Mouse (Mus musculus) hindbrain, embryonic 10.5 days (tissue): Measurements from ENCODE around the gene Prrx2. TPM values are rescaled to one million over a fixed set of nuclear protein-coding genes. Genes with fewer than 3 reads are reported as not detected.

Experiments used
- DNase-seq: peaks from one replicate; pipeline ENCODE4 v3.0.0-alpha.2; 2017; ENCODE audit warnings: low spot score
- H3K27ac ChIP-seq: fragments of 300-500 bp; sonication (generic); 2 replicates; pipeline ENCODE4 v1.5.1; 2016; ENCODE audit warnings: mild to moderate bottlenecking, moderate library complexity
- H3K27me3 ChIP-seq: fragments of 300-500 bp; sonication (generic); 2 replicates; pipeline ENCODE4 v1.6.1; 2016; ENCODE audit warnings: mild to moderate bottlenecking; ENCODE audit not compliant: poor library complexity, insufficient read depth, severe bottlenecking
- H3K36me3 ChIP-seq: fragments of 300-500 bp; sonication (generic); 2 replicates; pipeline ENCODE4 v1.6.1; 2016; ENCODE audit warnings: mild to moderate bottlenecking, moderate library complexity
- H3K4me1 ChIP-seq: fragments of 300-500 bp; sonication (generic); replicated peaks from 2 replicates; pipeline ENCODE4 v1.6.1; 2016; ENCODE audit warnings: mild to moderate bottlenecking
- H3K4me3 ChIP-seq: fragments of 300-500 bp; sonication (generic); 2 replicates; pipeline ENCODE4 v1.5.1; 2016; ENCODE audit warnings: mild to moderate bottlenecking, moderate library complexity
- H3K9me3 ChIP-seq: fragments of 300-500 bp; sonication (generic); 2 replicates; pipeline ENCODE4 v1.6.1; 2016; ENCODE audit warnings: mild to moderate bottlenecking, moderate library complexity
- WGBS: fragments of 180-500 bp; shearing (Covaris S2); methylation state at CpG from one replicate; pipeline ENCODE4 v1.1.7; 2016; 5-methylcytosine and 5-hydroxymethylcytosine counted together
- polyA plus RNA-seq: library from polyadenylated mRNA; unstranded; fragments of >200 nt; fragmentation: Nextera tagmentation; extraction: Ambion mirVana; gene quantifications from 2 replicates; pipeline ENCODE4 v1.2.1, GENCODE M21; 2016

The Prrx2 gene
- polyA plus RNA-seq, 1 experiment from 2014 or later, result 40.6 TPM

- Histone ChIP-seq H3K9me3 (0 out of 2 replicates have a peak, but pooled peaks cover 2% of the 10 kb centered on the region), H3K4me3 (no peak overlapping the region), H3K27ac (peak overlapping the region; percentile 53; the same call in 1 of the 2 replicates), H3K27me3 (no peaks in the 10 kb centered on the region), H3K36me3 (peaks cover 11% of the 10 kb centered on the region), H3K4me1 (peaks cover 18% of the 10 kb centered on the region; the same call in 1 of the 2 replicates)
- WGBS, result 60% methylated on average over 9 of the region's 9 CpGs
- peak; percentile 45 for DNase-seq
These were observed 50.8 kb downstream of the Prrx2 start for GRCm38 (mm10) chr2:30885453-30886163.

DNA sequence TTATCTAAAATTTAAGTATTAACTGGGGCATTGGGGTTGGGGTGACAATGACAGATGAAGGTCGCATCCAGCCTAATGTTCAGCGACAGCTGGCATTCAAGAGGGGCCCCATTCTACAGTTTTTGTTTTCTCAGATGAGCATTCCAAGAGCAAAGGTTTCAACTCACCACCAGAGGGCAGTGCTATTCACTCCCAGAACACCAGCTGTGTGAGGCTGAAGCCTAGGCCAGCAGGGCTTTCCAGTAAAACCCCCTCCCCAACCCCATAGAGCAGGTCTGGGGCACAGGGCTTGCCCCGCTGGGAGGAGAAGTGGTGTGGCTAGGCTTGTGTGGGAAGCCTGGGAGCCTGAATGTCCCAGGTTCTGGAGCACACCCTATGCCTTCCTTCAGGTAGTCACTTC lies 56.2 kb downstream of the Prrx2 start:
- Histone ChIP-seq H3K4me1 (peaks cover 47% of the 10 kb centered on the region), H3K36me3 (no peaks in the 10 kb centered on the region), H3K9me3 (no peaks in the 10 kb centered on the region), H3K27ac (no peak overlapping the region; the same call in 1 of the 2 replicates), H3K4me3 (no peak overlapping the region), H3K27me3 (no peaks in the 10 kb centered on the region)
- peak; percentile 71 for DNase-seq
- WGBS, result 9% methylated on average over 3 of the region's 3 CpGs

DNA sequence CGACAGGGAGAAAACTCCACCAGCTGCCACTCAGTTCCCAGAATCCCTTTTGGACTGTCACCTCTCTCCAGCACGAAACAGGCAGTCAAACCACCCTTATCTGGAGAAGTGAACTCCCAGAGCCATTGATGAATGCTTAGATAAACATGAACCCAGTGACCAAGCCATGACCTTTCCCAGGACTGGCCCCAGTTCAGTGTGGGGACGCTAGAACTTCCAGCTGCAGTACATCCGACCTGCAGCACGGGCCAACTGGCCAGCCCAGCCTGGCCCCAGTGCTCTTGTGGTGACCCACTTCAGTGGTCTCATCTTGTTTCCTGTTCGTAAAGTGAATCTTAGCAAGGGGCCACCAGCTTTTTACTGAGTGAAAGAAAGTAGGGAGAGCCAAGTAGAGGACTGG lies 58.6 kb downstream of the Prrx2 start:
- no peak for DNase-seq
- no peaks in the 10 kb centered on the region for H3K9me3 ChIP-seq
- peaks cover 53% of the 10 kb centered on the region for H3K4me1 ChIP-seq
- no peak overlapping the region for H3K4me3 ChIP-seq
- 0 out of 2 replicates have a peak overlapping the region, but pooled peaks have one; percentile 26 for H3K27ac ChIP-seq
- WGBS, result 35% methylated on average over 6 of the region's 6 CpGs
- no peaks in the 10 kb centered on the region for H3K36me3 ChIP-seq
- no peaks in the 10 kb centered on the region for H3K27me3 ChIP-seq

DNA sequence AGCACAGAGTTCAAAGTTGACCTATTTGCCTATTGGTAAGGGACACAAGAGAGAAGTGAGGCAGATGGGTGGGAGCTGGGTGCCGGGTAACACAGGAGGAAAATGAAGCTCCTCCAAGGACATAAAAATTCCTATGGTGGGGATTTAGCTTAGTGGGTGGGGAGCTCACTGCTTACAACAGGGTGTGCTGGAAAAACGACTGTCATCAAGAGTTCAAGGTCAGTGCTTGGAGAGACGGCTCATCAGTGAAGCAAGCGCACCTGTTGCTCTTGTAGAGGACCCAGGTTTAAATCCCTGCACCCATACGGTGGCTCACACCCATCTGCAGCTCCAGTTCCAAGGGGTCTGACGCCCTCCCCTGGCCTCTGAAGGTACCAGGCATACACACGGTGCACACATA lies 59.2 kb downstream of the Prrx2 start:
- Histone ChIP-seq H3K36me3 (no peaks in the 10 kb centered on the region), H3K4me1 (peaks cover 53% of the 10 kb centered on the region), H3K4me3 (no peak overlapping the region), H3K27me3 (no peaks in the 10 kb centered on the region), H3K27ac (no peak overlapping the region), H3K9me3 (no peaks in the 10 kb centered on the region)
- no peak for DNase-seq
- WGBS, result 84% methylated on average over 7 of the region's 7 CpGs

DNA sequence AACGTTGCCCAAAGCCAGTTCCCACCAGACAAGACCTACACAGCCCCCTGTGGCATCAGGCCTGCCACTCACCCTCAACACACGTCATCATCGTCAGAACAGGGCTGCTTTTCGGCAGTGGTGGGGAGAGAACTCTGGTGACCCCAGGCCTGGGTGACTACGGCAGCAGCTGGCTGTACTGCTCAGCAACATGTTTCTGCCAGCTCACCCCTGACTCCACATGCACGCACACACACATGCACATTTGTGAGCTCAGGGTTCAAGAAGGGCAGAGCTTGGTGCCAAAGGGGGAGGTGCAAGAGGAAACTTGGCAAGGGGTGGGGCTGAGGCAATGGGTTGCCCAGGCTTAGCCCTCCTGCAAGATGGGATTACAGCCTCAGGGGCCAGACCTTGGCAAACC lies 62.5 kb downstream of the Prrx2 start:
- H3K4me1 ChIP-seq, result peaks cover 56% of the 10 kb centered on the region
- WGBS, result 41% methylated on average over 6 of the region's 6 CpGs
- H3K36me3 ChIP-seq, result no peaks in the 10 kb centered on the region
- DNase-seq, result no peak
- no peak overlapping the region for H3K27ac ChIP-seq
- no peaks in the 10 kb centered on the region for H3K9me3 ChIP-seq
- peaks cover 17% of the 10 kb centered on the region for H3K27me3 ChIP-seq
- H3K4me3 ChIP-seq, result no peak overlapping the region

DNA sequence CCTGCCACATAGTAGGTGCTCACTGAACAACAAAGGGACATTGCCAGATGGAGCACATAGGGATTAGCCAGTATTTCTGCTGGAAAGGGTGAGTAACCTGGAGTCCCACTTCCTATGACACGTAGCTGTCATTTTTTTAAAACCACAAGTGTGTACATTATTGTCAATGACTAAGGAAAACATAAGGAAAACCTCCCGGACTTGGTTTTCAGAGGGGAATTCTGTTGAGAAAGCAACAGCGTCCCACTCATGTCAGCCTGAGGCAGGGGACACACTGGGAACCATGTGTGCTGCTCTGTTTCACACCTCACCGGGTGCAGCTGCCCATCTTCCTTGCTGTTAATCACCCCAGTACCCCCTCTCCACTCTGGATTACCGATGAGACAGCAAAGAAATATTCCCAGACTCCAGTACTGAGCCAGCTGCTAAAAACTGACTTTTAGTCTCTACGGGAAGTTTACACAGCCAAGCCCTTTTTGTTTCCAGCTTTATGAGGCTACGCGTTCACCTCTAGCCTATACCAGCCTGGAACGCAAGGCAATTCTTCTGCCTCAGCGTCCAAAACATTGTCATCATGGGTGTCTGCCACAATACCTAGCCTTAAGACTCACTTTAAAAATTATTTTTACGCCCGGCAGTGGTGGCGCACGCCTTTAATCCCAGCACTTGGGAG lies 64.8 kb downstream of the Prrx2 start:
- 92% methylated on average over 14 of the region's 14 CpGs for WGBS
- Histone ChIP-seq H3K4me3 (no peak overlapping the region), H3K27ac (no peak overlapping the region), H3K27me3 (peaks cover 29% of the 10 kb centered on the region), H3K4me1 (peaks cover 52% of the 10 kb centered on the region), H3K36me3 (no peaks in the 10 kb centered on the region), H3K9me3 (no peaks in the 10 kb centered on the region)
- DNase-seq, result no peak

DNA sequence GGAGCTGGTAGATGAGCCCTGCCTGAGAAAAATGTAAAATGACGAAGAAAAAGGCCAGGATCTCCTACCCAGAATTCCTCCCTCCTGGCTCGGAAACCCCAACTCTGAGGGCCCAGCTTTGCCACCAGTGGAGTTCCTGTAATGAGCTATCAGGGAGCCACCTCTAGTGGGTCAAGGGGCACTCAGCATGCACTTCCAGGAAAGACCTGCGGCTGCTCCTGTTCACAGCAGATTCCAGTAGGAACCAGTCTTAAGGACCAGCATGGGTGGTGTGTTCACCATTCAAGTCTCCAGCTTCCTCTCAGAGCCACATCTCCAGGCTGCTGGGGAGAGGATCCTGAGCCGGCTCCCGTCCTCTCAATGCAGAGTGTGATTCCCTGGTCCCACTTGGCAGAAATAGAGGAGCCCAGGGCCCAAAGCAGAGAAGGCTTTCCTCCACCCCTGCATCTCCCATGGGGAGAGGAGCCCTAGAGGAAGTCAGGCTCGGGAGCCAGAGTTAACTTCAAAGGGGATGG lies 66.9 kb downstream of the Prrx2 start:
- peak overlapping the region; percentile 61 for H3K4me3 ChIP-seq
- H3K36me3 ChIP-seq, result no peaks in the 10 kb centered on the region
- 46% methylated on average over 6 of the region's 6 CpGs for WGBS
- no peak for DNase-seq
- H3K27me3 ChIP-seq, result peaks cover 35% of the 10 kb centered on the region
- H3K4me1 ChIP-seq, result peaks cover 57% of the 10 kb centered on the region
- no peaks in the 10 kb centered on the region for H3K9me3 ChIP-seq
- H3K27ac ChIP-seq, result no peak overlapping the region; the same call in 1 of the 2 replicates

DNA sequence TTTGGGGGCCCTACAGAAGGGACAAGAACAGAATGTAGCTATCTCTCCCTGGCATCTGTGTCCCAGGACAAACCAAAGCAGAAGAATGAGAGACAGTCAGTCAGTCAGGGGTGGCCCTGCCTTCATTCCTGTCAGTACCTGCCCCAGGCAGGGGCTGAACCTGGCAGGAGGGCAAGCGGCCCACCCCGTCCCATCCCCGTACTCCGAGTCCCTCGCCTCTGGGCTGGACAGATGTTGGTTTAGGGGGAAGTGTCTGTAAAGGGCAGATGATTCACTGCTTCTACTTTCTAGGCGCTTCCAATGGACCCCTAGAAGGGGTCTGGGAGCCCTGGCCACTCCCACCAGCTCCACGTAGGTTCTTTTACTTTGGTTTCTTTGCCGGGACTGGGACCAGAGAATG lies 67.5 kb downstream of the Prrx2 start:
- H3K9me3 ChIP-seq, result no peaks in the 10 kb centered on the region
- no peaks in the 10 kb centered on the region for H3K36me3 ChIP-seq
- H3K4me3 ChIP-seq, result peak overlapping the region; percentile 61
- H3K4me1 ChIP-seq, result peaks cover 51% of the 10 kb centered on the region
- peak overlapping the region; percentile 81 for H3K27ac ChIP-seq
- peaks cover 35% of the 10 kb centered on the region for H3K27me3 ChIP-seq
- 30% methylated on average over 8 of the region's 8 CpGs for WGBS
- no peak for DNase-seq

DNA sequence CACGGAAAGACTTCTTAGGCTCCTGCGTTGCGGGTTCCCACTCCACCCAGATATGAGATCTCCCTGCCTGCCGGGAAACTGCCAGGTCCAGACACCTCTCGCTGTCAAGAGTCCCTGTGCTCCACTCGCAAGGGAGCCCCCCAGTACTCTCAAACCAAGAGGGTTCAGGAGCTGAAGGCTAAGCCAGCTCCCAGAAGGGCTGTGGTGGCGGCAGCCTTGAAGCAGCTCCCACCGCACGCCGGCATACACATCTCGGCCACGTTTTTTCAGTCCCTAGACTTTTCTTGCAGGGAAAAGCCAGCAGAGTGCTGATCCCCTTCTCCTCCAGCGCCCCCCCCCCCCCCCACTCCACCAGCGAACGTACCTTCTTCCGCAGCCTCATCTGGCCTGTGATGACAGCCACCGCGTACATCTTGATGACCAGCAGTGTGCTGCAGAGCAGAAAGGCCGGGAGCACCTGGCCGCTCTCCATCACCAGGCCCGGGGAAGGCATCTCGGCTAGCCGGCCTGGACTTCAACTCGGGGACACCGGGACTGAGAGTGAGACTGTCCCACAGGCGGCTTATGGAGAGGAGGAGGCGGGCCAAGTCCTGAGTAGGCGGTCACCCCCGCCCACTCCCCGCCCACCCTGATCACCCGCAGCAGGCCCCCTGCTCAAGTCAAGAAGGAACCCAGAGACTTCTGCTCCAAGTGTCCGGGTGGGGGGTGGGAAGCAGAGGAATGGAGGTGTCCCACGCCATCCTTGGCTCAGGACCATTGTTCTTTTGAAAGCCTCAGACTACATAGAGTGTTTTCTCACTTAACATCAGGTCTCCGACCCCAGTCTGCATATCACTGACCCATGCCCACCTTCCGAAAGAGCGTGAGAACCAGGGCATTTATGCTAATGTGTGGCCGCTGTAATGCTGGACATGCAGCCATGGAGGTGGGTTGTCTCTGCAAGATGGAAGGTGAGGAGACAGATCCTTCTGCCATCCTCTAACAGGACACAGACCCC lies 68.3 kb downstream of the Prrx2 start:
- peak overlapping the region; percentile 61 for H3K4me3 ChIP-seq
- 10% methylated on average over 36 of the region's 37 CpGs for WGBS
- peaks cover 35% of the 10 kb centered on the region for H3K27me3 ChIP-seq
- H3K4me1 ChIP-seq, result peaks cover 46% of the 10 kb centered on the region
- peak overlapping the region; percentile 81 for H3K27ac ChIP-seq
- no peaks in the 10 kb centered on the region for H3K36me3 ChIP-seq
- peak; percentile 64 for DNase-seq
- H3K9me3 ChIP-seq, result no peaks in the 10 kb centered on the region

DNA sequence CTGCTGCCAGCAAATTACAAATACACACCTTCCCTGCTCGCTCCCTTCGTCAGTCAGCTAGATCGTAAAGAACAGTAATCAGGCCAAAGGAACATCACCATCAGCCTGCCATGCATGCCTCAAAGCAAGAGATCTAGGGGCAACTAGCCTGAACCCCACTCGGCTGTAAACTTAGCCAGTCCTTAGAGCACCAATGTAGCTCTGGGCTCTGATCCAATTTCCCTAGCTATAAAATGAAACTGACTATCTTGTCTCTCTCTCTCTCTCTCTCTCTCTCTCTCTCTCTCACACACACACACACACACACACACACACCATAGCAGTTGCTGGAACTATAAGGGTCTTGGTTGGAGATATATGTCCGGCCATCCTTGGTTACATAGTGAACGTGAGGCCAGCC lies 69.5 kb downstream of the Prrx2 start:
- Histone ChIP-seq H3K4me1 (peaks cover 48% of the 10 kb centered on the region), H3K36me3 (no peaks in the 10 kb centered on the region), H3K4me3 (no peak overlapping the region), H3K27ac (no peak overlapping the region; the same call in 1 of the 2 replicates), H3K9me3 (no peaks in the 10 kb centered on the region), H3K27me3 (peaks cover 35% of the 10 kb centered on the region)
- no peak for DNase-seq
- WGBS, result 85% methylated on average over 6 of the region's 6 CpGs

- no peak for DNase-seq
- Histone ChIP-seq H3K36me3 (no peaks in the 10 kb centered on the region), H3K27me3 (peaks cover 35% of the 10 kb centered on the region), H3K4me1 (peaks cover 48% of the 10 kb centered on the region), H3K9me3 (no peaks in the 10 kb centered on the region), H3K4me3 (no peak overlapping the region), H3K27ac (0 out of 2 replicates have a peak overlapping the region, but pooled peaks have one; percentile 12)
- 89% methylated on average over 7 of the region's 7 CpGs for WGBS
These were observed 70.2 kb downstream of the Prrx2 start for GRCm38 (mm10) chr2:30904991-30905390.

GRCm38 (mm10) chr2:30905906-30906305 lies 71.1 kb downstream of the Prrx2 start:
- 75% methylated on average over 8 of the region's 8 CpGs for WGBS
- H3K4me3 ChIP-seq, result no peak overlapping the region
- peaks cover 31% of the 10 kb centered on the region for H3K27me3 ChIP-seq
- no peak for DNase-seq
- H3K36me3 ChIP-seq, result no peaks in the 10 kb centered on the region
- H3K27ac ChIP-seq, result peak overlapping the region; percentile 17
- H3K9me3 ChIP-seq, result no peaks in the 10 kb centered on the region
- H3K4me1 ChIP-seq, result peaks cover 45% of the 10 kb centered on the region
